Mouse (Mus musculus) heart, adult 2 months (tissue): ENCODE measurements at regions not wholly inside any gene's neighbourhood (a gene's known extent, or its start where the extent isn't known, plus 50 kb on each side); places are given as distances from the start of the nearest gene placed in this dataset.
A peak's percentile ranks its signal among the peaks of the same experiment; 100 is the strongest.

Experiments
- DNase-seq, 2 experiments: peaks; one replicate each; pipeline ENCODE4 v3.0.0; 2021
- H3K27ac ChIP-seq: fragments of 200-600 bp; 2 replicates; pipeline ENCODE4 v1.8.1; 2022
- H3K27me3 ChIP-seq: fragments of 200-500 bp; 2 replicates; pipeline ENCODE4 v1.6.1; 2012; ENCODE audit warnings: mild to moderate bottlenecking, low read length, inconsistent platforms, mixed read lengths; ENCODE audit not compliant: control insufficient read depth, insufficient read depth
- H3K36me3 ChIP-seq: fragments of 200-500 bp; 2 replicates; pipeline ENCODE4 v1.6.1; 2012; ENCODE audit warnings: low read length, inconsistent platforms; ENCODE audit not compliant: control insufficient read depth, insufficient read depth
- H3K4me1 ChIP-seq: fragments of 200-500 bp; 2 replicates; pipeline ENCODE4 v1.6.1; 2011; ENCODE audit warnings: low read length; ENCODE audit not compliant: control insufficient read depth, insufficient read depth
- H3K4me3 ChIP-seq: fragments of 200-600 bp; 2 replicates; pipeline ENCODE4 v1.8.1; 2022
- H3K79me2 ChIP-seq: fragments of 200-500 bp; replicated peaks from 2 replicates; pipeline ENCODE4 v1.6.1; 2012; ENCODE audit warnings: mild to moderate bottlenecking, inconsistent platforms, low read length, moderate library complexity, mixed read lengths; ENCODE audit not compliant: control insufficient read depth, insufficient read depth
- H3K9ac ChIP-seq: fragments of 200-500 bp; 2 replicates; pipeline ENCODE4 v1.6.1; 2012; ENCODE audit warnings: low read depth, mild to moderate bottlenecking, control low read depth, inconsistent platforms, low read length, mixed read lengths
- CTCF ChIP-seq: fragments of 200-600 bp; IDR thresholded peaks from 2 replicates; pipeline ENCODE4 v1.8.1; 2022; ENCODE audit warnings: antibody characterized with exemption, mild to moderate bottlenecking, moderate library complexity
- EP300 ChIP-seq: fragments of 200-500 bp; IDR thresholded peaks from 2 replicates; pipeline ENCODE4 v1.6.1; 2011; ENCODE audit warnings: low read depth, low read length, control low read depth; ENCODE audit not compliant: insufficient read depth
- POLR2A ChIP-seq: fragments of 200-500 bp; IDR thresholded peaks from 2 replicates; pipeline ENCODE4 v1.6.1; 2011; ENCODE audit warnings: mild to moderate bottlenecking, low read depth, low read length, control low read depth; ENCODE audit not compliant: insufficient read depth
- WGBS: fragments of 180-500 bp; shearing (Covaris S2); methylation state at CpG from one replicate; pipeline ENCODE4 v1.1.7; 2018; 5-methylcytosine and 5-hydroxymethylcytosine counted together
- intact Hi-C: fragments of 180-260 bp; cut with DNase I; formaldehyde crosslinking; loops from one replicate; pipeline ENCODE4 v1.15.1; 2025

DNA sequence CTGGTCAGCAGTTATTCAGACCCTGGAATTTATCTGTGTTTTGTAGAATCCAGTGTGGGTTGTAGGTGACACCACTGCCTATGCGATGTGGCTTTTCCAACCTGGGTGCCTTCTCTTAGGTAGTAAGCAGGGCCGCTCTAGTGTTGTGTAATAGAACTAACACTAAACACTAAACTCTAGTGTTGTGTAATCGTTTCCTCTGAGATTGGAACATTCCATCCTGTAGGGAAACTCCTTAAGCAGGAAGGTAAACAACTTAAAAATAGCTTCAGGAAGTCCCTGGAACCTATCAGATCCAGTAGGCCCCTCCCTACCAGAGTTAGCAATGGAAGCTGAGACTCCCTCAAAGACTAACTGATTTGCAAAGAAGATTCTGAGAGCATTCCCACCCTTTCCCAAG is 161.9 kb upstream of the Hs3st3a1 start:
- intact Hi-C loops = loop anchor here (5.0 kb wide), 1 partner anchor 1261 kb away; no protein-coding TSS in a partner anchor
- Histone ChIP-seq H3K79me2 (no peaks in the 10 kb centered on the region), H3K4me3 (no peak overlapping the region), H3K36me3 (no peaks in the 10 kb centered on the region), H3K27me3 (no peaks in the 10 kb centered on the region), H3K4me1 (no peaks in the 10 kb centered on the region), H3K9ac (no peak overlapping the region), H3K27ac (no peak overlapping the region)
- TF ChIP-seq EP300 (no peak), CTCF (no peak), POLR2A (no peak)
- WGBS = 53% methylated on average over 3 of the region's 3 CpGs
- no peak for DNase-seq

DNA sequence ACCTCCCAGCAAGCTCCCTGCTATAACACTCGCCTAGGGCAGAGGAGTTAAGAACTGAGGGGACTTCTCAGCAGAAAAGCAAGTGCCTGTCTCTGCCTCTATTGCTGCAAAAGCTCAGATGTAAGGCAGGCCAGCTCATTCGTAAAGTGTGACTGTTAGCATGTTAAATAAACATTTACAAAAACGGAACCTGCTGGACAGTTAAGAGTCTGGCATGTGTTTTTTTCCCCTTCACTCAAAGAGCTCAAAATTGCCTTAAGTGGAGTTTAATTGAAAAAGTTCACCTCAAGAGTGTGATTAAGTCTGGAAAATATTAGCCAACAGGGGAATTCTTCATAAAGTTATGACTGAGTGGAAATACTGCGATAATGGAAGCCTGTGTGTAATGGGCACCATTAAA is 167.0 kb upstream of the Hs3st3a1 start:
- no peaks in the 10 kb centered on the region for H3K27me3 ChIP-seq
- H3K4me1 ChIP-seq = no peaks in the 10 kb centered on the region
- H3K36me3 ChIP-seq = no peaks in the 10 kb centered on the region
- H3K27ac ChIP-seq = no peak overlapping the region
- intact Hi-C loops = no loop called here
- H3K4me3 ChIP-seq = no peak overlapping the region
- TF ChIP-seq CTCF = no peak
- TF ChIP-seq EP300 = no peak
- no peaks in the 10 kb centered on the region for H3K79me2 ChIP-seq
- WGBS = 56% methylated on average over 4 of the region's 4 CpGs
- no peak for DNase-seq
- no peak overlapping the region for H3K9ac ChIP-seq

GRCm38 (mm10) chr11:64267547-64267946 is 167.6 kb upstream of the Hs3st3a1 start:
- no peaks in the 10 kb centered on the region for H3K27me3 ChIP-seq
- H3K4me3 ChIP-seq = no peak overlapping the region
- no peak overlapping the region for H3K9ac ChIP-seq
- H3K27ac ChIP-seq = no peak overlapping the region
- H3K36me3 ChIP-seq = no peaks in the 10 kb centered on the region
- H3K79me2 ChIP-seq = no peaks in the 10 kb centered on the region
- intact Hi-C loops = no loop called here
- no peak for DNase-seq
- H3K4me1 ChIP-seq = no peaks in the 10 kb centered on the region
- WGBS = 40% methylated on average over 5 of the region's 5 CpGs
- no peak for TF ChIP-seq EP300
- TF ChIP-seq POLR2A = no peak
- TF ChIP-seq CTCF = no peak

DNA sequence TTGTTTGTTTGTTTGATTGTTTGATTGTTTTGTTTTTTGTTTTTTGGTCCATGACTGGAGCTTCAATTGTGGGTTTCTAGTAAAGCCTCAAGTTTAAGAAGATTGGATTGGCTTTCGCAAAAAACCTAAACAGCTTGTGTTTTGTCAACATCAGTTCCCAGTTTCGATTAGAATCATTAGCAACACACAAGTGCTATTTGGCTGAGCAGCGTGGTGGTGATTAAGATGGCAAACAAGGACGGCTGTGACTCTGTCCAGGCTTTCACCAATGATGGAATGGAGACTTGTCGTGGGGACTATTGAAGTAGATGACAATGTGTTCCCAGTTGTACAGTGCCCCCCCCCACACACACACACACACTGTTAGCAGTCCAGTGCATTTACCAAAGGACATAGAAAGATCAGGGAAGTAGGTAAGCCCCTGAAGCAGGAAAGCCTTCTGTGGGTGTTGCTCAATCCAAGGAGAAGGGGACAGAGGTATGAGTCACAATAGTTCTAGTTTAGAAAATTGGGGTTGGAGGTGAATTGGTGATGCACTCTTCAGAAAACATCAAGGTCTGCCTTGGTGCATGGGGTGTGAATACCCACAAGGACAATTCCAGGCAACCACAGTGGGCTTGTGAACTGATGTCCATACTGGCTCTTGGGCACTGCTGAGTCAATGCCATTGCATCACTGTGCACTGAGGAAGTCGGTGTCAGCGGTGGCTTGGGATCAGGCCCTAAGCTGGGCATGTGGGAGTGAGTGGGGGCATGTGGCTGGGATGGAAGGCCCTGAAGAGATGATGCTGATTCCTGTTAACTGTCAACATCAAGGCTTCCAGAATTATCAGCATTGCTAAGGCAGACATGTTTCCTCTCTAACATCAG is 174.5 kb upstream of the Cox10 start:
- DNase-seq = no peak
- Histone ChIP-seq H3K4me1 (no peaks in the 10 kb centered on the region), H3K79me2 (no peaks in the 10 kb centered on the region), H3K9ac (no peak overlapping the region), H3K27me3 (no peaks in the 10 kb centered on the region), H3K4me3 (no peak overlapping the region), H3K36me3 (no peaks in the 10 kb centered on the region), H3K27ac (no peak overlapping the region)
- WGBS = 82% methylated on average over 7 of the region's 7 CpGs
- intact Hi-C loops = no loop called here
- TF ChIP-seq EP300 (no peak), POLR2A (no peak)

DNA sequence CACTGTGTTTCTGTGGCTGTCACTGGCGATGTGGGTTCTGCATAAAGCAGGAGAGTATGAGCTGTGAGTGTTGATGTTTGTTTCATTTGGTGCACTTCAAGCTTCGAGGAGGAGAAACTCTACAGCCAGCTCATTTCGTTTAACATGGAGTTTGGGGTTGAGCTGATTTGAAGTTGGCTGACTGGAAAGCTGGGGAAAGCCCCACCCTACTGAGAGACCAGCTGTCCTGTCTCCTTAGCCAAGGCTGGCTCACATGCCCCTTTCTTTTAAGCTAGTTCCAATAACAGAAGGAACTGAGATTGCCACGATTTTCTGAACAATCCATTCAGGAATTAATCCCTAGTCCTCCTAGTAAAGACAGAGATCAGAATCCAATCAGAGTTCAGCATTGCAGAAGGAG is 157.6 kb upstream of the Cox10 start:
- Histone ChIP-seq H3K4me3 (no peak overlapping the region), H3K4me1 (no peaks in the 10 kb centered on the region), H3K27me3 (no peaks in the 10 kb centered on the region), H3K36me3 (no peaks in the 10 kb centered on the region), H3K27ac (no peak overlapping the region), H3K79me2 (no peaks in the 10 kb centered on the region), H3K9ac (no peak overlapping the region)
- no peak for TF ChIP-seq POLR2A
- no peak for TF ChIP-seq EP300
- no peak for TF ChIP-seq CTCF
- intact Hi-C loops = no loop called here
- WGBS = 60% methylated on average over 4 of the region's 4 CpGs
- no peak for DNase-seq

DNA sequence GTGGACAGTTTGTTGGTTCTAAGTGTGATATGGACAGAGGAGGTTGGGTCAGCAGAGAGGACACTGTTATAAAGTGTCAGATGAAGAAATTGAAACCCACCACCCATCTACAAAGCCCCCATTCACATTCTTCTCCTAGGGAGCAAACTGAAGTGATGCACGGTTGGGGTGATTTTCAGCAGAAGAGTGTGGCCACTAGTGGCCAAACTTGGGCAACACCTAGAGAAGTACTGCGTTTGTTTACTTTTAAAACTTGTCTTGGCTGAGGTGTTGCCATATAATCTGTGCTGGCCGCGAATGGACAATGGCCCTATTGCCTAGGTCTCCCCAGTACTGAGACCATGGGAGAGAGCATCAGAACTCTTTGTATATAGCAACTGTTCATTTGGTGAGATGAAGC is 150.8 kb upstream of the Cox10 start:
- no peaks in the 10 kb centered on the region for H3K4me1 ChIP-seq
- 62% methylated on average over 4 of the region's 4 CpGs for WGBS
- H3K27me3 ChIP-seq = no peaks in the 10 kb centered on the region
- no peak overlapping the region for H3K4me3 ChIP-seq
- no peak overlapping the region for H3K9ac ChIP-seq
- intact Hi-C loops = no loop called here
- peak; percentile 35 for TF ChIP-seq CTCF
- no peak for TF ChIP-seq POLR2A
- no peaks in the 10 kb centered on the region for H3K36me3 ChIP-seq
- H3K79me2 ChIP-seq = no peaks in the 10 kb centered on the region
- H3K27ac ChIP-seq = no peak overlapping the region
- no peak for DNase-seq
